Mouse (Mus musculus) layer of hippocampus, postnatal 14 days (tissue): Measurements from ENCODE around the gene Slc1a7. TPM values are rescaled to one million over a fixed set of nuclear protein-coding genes. Genes with fewer than 3 reads are reported as not detected.

Experiments used
- DNase-seq, 2 experiments: peaks; one replicate each; pipeline ENCODE4 v3.0.0; 2021 to 2022; ENCODE audit warnings: low spot score in 2 of 2, mixed read lengths in 1 of 2
- long read RNA-seq, 2 experiments: library from polyadenylated mRNA; stranded (forward); transcript quantifications; one replicate each; pipeline ENCODE4 v2.0.0; 2021
- total RNA-seq, 2 experiments: library from RNA; stranded (reverse); gene quantifications; 2 replicates each; pipeline ENCODE4 v1.2.3; 2021

Gene Slc1a7
- under 1 TPM in 1 of 2 experiments, not detected in 1; 0.12 TPM for total RNA-seq
- long read RNA-seq, experiment 1: 0 reads
- long read RNA-seq, experiment 2: 0 reads

DNA sequence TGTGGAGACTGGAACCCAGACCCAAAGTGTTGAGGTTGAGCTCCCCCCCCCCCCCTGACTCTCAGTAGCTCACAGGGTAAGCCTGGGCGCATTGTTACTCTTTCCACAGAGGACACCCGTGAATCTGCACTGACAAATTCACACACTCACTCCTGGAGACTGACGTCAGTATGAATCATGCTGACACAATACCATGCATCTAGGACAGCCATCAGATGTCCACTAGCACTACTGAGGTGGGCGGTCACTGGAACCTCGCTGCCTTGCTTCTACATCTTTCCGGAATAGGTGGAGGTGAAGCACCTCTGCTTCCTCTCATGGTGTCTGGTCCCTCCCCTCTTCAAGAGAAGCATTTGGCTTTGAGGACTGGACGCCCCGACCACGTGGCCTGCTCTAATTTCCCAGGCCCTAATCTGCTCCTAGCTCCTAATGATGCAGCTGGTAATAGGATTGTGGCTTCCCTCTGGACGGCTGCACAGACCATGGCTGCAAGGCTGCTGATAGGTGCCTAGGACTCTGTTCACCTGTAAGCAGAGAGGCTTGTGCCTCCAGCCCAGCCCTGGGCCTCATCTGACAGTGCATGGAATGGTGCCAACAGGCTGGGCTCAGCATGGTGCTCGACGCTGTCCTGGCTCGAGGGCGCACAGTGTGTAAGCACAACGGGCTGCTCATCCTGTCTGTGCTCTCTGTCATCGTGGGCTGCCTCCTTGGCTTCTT lies at the start of gene Slc1a7:
Slc1a7 (plus strand) TSS at position 367 of the 717 bp plus-strand sequence.
- no peak for DNase-seq

DNA sequence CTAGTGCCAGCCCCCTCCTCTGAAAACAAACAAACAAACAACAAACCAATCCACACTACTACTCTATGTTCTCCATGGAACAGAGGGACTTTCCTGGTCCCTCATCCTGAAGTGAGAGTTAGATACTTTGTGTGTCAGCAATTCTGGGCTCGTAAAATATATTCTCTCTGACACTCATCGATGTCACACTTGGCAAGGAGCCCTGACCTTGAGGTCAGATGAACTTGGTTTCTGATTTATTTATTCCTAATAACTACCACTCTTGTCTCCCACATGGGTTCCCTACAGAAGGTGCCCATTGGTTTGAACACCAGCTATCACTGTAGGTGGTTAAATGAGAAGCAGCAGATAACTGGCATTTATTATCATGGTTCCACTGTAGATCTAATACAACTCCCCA lies 47.8 kb upstream of the Slc1a7 start:
- DNase-seq: no peak

DNA sequence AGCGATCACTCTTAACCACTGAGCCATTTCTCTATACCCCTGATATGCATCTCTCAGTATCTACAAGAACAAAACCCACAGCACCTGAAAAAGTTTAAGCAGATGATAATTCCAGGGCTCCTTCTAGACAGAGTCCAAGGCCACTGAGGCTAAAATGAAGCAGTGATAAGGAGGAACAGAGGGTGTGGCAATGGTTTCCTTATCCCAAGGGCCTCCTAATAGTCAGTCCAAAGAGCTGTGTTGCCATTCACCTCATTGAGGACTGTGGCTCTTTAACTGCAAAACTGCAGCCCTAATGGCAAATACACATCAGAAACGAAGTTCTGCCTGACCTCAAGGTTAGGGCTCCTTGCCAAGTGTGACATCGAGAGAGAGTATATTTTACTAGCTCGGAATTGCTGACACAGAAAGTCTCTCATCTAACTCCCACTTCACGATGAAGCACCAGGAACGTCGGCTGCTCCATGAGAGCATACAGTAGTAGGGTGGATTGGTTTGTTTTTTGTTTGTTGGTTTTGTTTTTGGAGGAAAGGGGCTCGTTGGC lies 46.9 kb upstream of the Slc1a7 start:
- no peak for DNase-seq

DNA sequence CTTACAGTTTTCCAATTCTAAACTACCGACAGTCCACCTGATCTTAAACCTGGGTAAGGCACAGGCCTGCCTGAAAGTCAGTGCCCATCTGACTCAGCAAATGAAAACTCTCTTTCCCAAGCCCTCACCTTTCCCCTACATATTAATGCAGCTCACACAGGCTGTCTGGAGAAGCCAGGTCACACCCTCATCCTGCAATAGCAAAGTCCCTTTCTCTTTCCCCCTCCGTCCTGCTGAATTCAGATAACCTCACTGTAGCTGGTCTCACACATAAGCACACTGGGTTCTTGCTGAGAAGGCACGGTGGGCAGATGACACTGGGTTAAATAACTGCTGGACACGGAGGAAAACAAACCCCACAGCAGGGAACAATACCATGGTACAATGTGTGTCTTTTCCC lies 46.2 kb upstream of the Slc1a7 start:
- no peak for DNase-seq

DNA sequence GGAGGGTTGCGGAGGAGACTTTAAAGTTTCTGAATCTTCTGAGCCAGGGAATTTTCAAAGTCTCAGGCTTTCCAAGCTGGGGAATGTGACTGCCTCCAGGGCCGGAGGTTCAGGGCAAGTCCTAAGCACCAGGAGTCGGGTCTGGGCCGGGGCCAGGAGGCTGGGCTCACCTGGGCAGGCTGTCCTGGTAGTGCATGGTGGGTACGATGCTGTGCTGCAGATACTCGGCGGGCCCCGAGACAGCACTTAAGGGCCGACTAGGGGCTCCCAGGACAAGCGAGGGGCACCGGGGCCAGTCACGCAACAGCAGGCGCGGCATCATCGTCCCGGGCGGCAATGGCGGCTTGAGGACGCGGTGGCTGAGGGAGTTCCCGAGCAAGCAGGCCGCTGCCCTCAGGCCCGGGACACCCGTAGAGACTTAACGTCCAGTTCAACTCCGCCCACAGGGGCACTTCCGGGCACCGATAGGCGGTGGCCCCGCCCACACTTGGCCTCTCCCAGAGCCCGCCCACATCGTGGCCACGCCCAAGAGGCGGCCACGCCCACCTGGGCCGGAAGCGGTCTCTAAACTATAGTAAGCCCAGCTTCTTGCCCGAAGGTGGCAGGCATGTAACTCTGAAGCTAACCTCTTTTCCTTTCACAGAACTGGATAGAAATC lies 44.9 kb upstream of the Slc1a7 start, which contains the start of gene Cpt2:
Cpt2 (minus strand) TSS at position 466 of the 658 bp plus-strand sequence.
- peak; percentile 76 to 82 for DNase-seq

DNA sequence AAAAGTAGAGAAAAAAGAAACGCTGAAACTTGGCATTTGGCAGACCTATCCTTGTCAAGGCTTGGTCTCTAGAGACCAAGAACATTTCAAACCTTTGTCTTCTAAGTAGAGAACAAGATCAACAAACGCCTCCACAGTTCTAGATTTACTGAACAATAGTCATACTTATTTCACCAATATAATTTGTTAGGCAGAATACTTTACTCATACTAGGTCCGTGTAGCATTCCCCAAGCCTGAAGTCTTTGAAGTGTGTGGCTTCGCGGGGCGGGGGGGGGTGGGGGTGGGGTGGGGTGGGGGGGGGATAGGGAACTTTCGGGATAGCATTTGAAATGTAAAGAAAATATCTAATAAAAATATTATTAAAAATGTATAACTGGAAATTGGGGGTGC lies 44.3 kb upstream of the Slc1a7 start:
- no peak for DNase-seq

DNA sequence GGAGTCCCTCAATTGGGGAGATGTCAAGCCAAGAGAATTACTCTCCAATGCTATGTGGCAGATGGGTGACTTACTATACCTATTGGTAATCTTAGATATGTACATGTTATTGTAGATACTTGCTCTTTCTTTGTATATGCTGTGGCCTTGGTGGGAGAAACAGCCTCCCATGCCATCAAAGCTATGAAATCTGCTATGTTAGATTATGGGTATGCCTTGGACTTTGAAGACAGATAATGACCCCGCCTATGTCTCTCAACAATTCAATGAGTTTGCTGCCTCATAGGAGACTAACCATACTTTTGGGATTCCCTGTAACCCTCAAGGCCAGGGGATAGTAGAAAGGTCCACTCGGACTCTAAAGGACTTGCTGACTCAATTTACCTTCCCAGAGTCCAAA lies 39.9 kb upstream of the Slc1a7 start:
- no peak for DNase-seq

DNA sequence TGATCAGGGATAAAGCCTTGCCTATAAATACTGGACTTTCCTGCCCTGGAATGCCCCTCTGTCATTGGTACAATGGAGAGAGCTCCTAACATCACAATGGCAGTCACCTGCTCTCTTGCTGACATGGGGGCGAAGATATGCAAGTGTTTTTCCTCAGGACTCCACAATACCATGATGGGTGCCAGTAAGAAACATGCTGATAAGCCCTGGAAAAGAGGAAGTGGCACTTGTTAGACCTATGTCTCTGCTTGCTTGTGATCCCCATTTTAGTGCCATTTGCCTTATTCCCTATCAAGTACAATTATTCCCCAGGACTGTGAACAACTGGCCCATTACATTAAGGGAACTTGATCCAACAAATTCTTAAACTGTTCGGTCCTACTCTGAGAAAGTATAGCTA lies 39.4 kb upstream of the Slc1a7 start:
- DNase-seq: no peak

DNA sequence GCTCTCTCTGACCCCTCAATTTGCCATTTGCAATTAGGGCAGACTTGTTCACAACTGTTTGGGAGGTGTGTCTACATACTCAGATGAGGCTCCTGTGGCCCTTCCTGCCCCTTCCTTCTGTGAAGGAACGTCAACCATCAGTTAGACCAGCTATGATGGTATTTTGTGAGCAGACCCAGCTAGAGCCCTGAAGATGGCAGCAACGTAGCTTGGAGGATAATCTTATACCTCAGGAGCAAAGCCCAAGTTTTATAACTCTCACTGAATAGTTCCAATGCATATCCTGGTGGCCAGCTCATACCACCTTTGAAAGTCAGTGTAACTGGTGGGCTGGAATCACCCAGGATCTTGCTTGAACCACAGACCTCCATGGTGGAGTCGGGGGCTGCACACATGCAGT lies 36.7 kb upstream of the Slc1a7 start:
- no peak for DNase-seq

DNA sequence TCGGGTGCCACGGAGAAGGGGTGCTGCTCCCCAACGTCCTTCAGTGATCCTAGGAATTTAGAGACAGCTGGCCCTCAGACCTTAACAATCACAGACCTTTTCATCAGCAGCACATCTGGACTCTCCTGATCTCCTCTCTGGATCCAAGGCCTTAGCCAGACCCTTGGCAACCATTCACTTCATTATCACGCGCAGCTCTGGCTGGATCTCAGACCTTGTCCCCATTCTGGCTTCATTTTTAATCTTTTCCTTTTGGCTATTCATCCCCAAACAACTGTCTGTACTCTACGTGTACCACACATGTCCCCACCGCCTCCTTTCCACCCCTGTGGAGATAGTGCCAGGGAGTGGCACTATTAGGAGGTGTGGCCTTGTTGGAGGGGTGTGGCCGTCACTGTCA lies 34.9 kb upstream of the Slc1a7 start:
- DNase-seq: no peak

DNA sequence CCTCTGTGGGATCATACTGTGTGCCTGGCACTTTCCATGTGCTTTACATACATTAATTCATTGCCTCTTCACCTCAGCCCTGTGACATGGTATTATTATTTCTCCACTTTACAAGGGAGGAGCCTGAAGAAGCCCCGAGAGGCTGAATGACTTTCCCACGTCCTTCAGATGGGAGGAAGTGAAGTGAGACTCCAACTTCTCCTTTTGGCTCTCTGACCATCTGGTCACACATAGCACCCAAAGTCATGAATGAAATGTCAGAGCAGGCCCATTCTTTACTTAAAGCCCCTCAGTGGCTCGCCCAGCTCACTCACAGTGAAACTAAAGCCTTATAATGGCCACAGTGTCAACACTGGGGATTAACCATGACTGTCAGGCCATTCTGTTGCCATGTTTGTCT lies 32.9 kb upstream of the Slc1a7 start:
- no peak for DNase-seq

DNA sequence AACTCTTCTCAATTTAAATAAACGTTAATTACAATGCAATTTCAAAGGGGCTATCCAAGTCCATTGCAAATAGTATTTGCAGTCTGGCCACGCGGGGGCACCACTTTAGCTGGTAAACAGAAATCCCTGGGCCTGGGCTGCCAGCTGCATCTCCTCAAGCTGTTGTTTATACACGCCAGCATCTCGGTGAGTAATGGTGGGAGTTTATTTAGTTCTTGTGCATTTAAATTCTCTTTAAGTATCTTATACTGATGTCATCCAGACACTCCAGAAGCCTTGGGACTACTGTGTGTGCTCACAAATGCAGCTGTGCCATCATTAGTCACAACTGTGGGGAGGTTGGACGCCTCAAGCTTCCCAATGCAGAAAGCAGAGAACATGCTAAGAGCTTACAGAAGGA lies 30.8 kb upstream of the Slc1a7 start:
- DNase-seq: peak; percentile 65 to 73

DNA sequence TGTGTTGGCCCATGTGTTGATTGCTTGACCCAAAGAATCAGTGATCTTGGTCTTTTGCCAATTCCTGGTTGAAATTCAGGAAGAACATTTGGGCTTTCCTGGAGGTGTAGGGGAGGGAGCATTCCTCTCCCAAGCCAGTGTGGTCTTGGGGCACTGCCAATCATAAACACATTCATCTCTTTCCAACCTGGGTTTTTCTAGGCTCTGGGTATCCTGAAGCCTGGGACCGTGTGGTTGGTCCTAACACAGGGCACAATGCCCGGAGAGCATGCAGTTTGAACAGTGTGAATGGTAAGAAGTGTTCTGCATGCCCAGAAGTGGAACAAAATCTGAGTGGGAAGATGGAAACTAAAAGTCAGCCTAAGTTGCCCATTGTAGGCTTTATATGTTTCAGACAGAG lies 30.0 kb upstream of the Slc1a7 start:
- DNase-seq: peak in 1 of 2 experiments; percentile 22

DNA sequence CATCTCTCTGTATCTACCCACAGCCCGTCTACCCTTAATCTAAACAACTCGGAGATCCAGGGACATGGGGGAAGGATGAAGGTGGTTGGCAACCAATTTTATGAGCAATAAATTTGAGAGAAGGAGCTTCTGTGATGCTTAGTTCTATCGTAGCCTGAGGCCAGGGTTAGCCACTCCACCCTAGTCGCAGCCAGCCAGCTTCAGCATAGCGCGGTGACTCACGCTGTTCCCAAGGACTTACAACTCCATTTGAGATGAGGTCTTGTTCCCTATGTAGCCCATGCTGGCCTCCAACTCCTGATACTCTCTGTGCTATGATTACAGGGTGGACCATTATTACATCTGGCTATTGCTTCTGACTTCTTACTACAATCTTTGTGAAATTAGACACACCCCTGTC lies 25.4 kb upstream of the Slc1a7 start:
- no peak for DNase-seq

DNA sequence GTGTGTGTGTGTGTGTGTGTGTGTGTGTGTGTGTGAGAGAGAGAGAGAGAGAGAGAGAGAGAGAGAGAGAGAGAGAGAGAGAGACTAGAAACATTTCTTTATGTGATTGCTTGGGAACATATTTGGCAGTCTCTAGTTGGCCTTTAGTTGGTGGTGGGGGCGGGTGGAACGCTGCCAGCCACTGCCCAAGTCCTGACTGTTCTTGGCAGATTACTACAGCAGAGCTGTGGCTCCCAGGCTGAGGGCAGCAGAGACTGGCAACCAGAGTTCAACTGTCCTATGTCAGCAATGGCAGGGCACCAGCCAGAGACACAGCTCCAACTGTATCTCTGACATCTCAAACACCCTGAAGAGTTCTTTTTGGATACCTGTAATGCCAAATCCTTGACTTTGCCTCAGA lies 24.0 kb upstream of the Slc1a7 start:
- peak in 1 of 2 experiments; percentile 13 for DNase-seq

DNA sequence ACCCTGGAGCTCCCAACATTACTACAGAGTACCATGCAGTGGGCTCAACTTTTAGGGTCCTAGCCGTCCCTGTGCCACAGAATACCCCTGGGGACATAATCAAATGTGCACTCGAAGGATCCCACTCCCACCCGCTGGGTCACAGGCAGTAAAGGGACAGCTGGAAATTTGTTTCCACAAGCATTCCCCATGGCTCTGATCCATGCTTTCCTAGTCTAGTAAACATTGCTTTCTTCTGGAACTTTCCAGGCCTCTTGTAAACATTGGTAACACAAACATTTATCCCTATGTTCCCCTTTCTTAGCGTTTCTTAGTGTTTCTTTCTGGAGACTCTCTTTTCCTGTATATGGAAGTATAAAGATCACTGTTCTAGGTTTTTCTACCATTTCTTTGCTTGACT lies 18.2 kb upstream of the Slc1a7 start:
- DNase-seq: no peak

DNA sequence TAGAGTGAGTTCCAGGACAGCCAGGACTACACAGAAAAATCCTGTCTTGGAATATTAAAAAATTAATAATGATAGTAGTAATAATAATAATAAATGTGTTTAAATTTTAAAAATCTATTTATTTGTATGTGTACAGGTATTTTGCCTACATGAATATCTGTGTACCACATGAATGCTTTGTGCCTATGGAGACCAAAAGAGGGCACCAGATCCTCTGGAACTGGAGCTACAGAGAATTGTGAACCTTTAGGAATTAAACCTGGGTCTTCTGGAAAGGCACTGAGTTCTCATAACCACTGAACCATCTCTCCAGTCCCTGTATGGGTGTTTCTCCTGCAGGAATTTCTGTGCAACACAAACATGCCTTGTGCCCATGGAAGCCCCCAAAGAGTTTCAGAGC lies 15.3 kb upstream of the Slc1a7 start:
- peak in 1 of 2 experiments; percentile 16 for DNase-seq

DNA sequence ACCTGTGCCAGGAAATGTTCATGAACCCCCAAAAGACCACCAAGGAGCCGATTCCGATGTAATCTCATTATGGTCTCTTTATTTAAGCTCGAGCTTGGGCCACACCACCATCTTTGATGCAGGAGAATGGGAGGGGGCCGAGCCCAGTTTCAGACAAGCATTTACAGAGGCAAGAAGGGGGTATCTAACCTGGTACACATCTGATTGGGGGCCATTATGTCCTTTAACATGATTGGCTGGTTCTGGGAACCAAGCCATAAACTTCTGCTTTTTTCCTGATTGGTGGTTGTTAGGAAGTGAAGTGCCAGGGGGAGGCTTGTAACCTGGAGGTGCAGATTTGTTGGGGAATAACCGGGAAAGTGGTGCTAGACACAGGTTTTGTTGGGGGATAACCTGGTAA lies 12.4 kb upstream of the Slc1a7 start:
- no peak for DNase-seq

DNA sequence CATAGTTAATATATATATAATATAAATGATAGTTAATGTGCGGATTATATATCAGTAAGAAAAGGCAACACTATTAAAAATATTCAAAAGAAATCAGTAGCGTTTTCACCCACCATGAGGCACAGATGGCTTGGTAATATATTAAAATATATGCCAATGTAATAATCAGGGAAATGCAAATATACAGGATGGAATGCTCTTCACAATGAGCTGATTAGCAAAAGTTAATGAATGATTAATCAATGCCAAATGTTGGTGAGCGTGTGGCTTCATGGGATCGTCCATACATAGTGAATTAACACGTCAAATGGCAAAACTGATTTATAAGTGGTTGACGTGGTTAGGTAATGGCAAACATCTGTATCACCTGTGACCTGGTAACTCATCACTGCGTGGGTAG lies 9.6 kb upstream of the Slc1a7 start:
- DNase-seq: no peak

DNA sequence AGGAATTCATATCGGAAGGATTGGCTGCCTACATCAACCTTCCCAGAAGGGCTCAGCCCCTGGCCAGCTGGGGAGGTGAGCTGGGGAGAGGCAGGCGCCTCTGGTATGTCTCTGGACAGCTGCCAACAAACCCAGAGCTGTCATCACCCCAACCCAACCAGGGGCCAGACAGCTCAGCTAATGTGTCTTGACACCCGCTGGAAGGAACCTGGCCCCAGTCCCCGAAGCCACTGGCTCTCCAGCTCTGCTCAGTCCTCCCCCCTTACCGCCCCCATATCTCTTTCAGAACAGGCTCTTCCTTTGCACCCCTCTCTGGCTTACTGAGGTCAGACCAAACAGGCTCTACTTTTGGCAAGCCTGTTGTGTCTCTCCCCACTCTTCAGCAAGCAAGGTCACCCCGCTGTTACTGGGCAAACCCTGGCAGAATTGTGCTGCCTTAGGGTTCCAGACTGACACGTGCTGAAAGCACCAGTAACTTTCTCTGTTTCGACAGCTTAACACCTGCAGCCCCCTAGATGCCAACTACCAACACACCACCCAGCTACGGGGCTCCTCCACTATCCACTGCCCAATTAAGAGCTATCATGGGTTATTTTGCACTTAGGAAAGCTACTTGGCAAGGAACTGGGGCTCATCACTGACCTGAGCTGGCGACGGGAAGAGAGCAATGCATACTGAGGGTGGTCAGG lies 5.9 kb upstream of the Slc1a7 start:
- no peak for DNase-seq

DNA sequence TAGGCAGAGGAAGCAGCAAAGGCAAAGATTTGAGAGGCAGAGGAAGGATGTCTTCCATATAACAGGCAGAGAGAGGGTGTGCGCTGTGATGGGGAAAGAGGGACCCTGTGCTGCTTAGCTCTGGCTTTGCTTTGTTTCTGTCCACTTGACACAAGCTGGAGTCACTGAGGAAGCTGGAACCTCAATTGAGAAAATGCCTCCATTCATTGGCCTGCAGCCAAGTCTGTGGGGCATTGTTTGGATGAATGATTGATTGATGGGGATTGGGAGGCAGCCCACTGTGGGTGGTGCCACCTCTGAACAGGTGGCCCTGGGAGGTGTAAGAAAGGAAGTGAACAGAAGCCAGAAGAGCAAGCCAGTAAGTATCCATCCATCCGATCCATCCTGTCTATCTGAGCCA lies 5.3 kb upstream of the Slc1a7 start:
- DNase-seq: no peak
